Mouse (Mus musculus) liver, adult 2 months (tissue): ENCODE data around the gene Kcnk13. TPM values are rescaled to one million over a fixed set of nuclear protein-coding genes. Genes with fewer than 3 reads are reported as not detected.

Experiments used
- DNase-seq: peaks from one replicate; pipeline ENCODE4 v3.0.0-alpha.2; 2011; ENCODE audit warnings: low read depth, low spot score; ENCODE audit errors: extremely low read depth
- H3K27ac ChIP-seq: fragments of 200-500 bp; replicated peaks from 2 replicates; pipeline ENCODE4 v1.5.1; 2012; ENCODE audit warnings: low read depth, mild to moderate bottlenecking, control low read depth, inconsistent platforms, low read length; ENCODE audit not compliant: insufficient read depth
- H3K27me3 ChIP-seq: fragments of 200-500 bp; 2 replicates; pipeline ENCODE4 v1.6.1; 2012; ENCODE audit warnings: mild to moderate bottlenecking, moderate library complexity, low read length, inconsistent platforms; ENCODE audit not compliant: control insufficient read depth, insufficient read depth
- H3K36me3 ChIP-seq: fragments of 200-500 bp; 2 replicates; pipeline ENCODE4 v1.6.1; 2012; ENCODE audit warnings: low read length, inconsistent platforms; ENCODE audit not compliant: control insufficient read depth, insufficient read depth
- H3K4me1 ChIP-seq: fragments of 200-500 bp; 2 replicates; pipeline ENCODE4 v1.6.1; 2011; ENCODE audit warnings: low read length; ENCODE audit not compliant: control insufficient read depth, insufficient read depth
- H3K4me3 ChIP-seq: fragments of 200-500 bp; 2 replicates; pipeline ENCODE4 v1.5.1; 2011; ENCODE audit warnings: low read depth, mild to moderate bottlenecking, control low read depth, low read length, moderate library complexity; ENCODE audit not compliant: insufficient read depth
- H3K79me2 ChIP-seq: fragments of 200-500 bp; 2 replicates; pipeline ENCODE4 v1.6.1; 2012; ENCODE audit warnings: inconsistent platforms, mild to moderate bottlenecking, low read length, moderate library complexity; ENCODE audit not compliant: control insufficient read depth, insufficient read depth
- H3K9ac ChIP-seq: fragments of 200-500 bp; 2 replicates; pipeline ENCODE4 v1.6.1; 2012; ENCODE audit warnings: low read depth, mild to moderate bottlenecking, control low read depth, inconsistent platforms, low read length
- CTCF ChIP-seq: fragments of 200-500 bp; IDR thresholded peaks from 2 replicates; pipeline ENCODE4 v1.5.1; 2011; ENCODE audit warnings: low read depth, low read length, control low read depth
- POLR2A ChIP-seq: fragments of 200-500 bp; IDR thresholded peaks from 2 replicates; pipeline ENCODE4 v1.6.1; 2011; ENCODE audit warnings: low read length, control low read depth; ENCODE audit not compliant: insufficient read depth; ENCODE audit errors: extremely low read depth
- WGBS: fragments of 180-500 bp; shearing (Covaris S2); methylation state at CpG from one replicate; pipeline ENCODE4 v1.1.7; 2018; 5-methylcytosine and 5-hydroxymethylcytosine counted together
- polyA plus RNA-seq: library from polyadenylated mRNA; depleted of rRNA; stranded (reverse); fragments of >200 nt; gene quantifications from 2 replicates; pipeline ENCODE4 v1.2.3, GENCODE M21; 2012; rRNA removed
- total RNA-seq: library from RNA; depleted of rRNA; stranded (reverse); fragments of >200 nt; gene quantifications from 2 replicates; pipeline ENCODE4 v1.2.3, GENCODE M21; 2014; rRNA removed

Gene Kcnk13
- total RNA-seq (0.34 and 0.65 TPM in 2 replicates), polyA plus RNA-seq (0.22 and 0.23 TPM in 2 replicates)

GRCm38 (mm10) chr12:99964301-99965202 is at the start of gene Kcnk13:
Kcnk13 (plus strand) TSS chr12:99964499.
- H3K36me3 ChIP-seq, result no peaks in the 10 kb centered on the region
- no peaks in the 10 kb centered on the region for H3K79me2 ChIP-seq
- peaks cover 17% of the 10 kb centered on the region for H3K27me3 ChIP-seq
- H3K4me3 ChIP-seq, result peak within 1 kb of the TSS; percentile 28
- peaks cover 3% of the 10 kb centered on the region; the same call in 1 of the 2 replicates for H3K4me1 ChIP-seq
- peak; percentile 38 for DNase-seq
- TF ChIP-seq CTCF (peak; percentile 96), POLR2A (no peak)
- WGBS, result 2% methylated on average over 39 of the region's 39 CpGs
- peak within 1 kb of the TSS; percentile 7; the same call in 1 of the 2 replicates for H3K27ac ChIP-seq
- H3K9ac ChIP-seq, result no peak within 1 kb of the TSS

- no peaks in the 10 kb centered on the region for H3K27me3 ChIP-seq
- no peaks in the 10 kb centered on the region for H3K79me2 ChIP-seq
- WGBS, result 95% methylated on average over 15 of the region's 15 CpGs
- TF ChIP-seq CTCF, result no peak
- H3K4me1 ChIP-seq, result no peaks in the 10 kb centered on the region
- no peak for DNase-seq
- H3K36me3 ChIP-seq, result peaks cover 1% of the 10 kb centered on the region; the same call in 1 of the 2 replicates
- H3K27ac ChIP-seq, result no peak overlapping the region
- no peak overlapping the region for H3K4me3 ChIP-seq
- H3K9ac ChIP-seq, result no peak overlapping the region
These were observed 46.4 kb upstream of the Kcnk13 start for GRCm38 (mm10) chr12:99917800-99918427.

- no peak overlapping the region for H3K4me3 ChIP-seq
- H3K27ac ChIP-seq, result no peak overlapping the region
- H3K27me3 ChIP-seq, result no peaks in the 10 kb centered on the region
- H3K4me1 ChIP-seq, result no peaks in the 10 kb centered on the region
- peaks cover 1% of the 10 kb centered on the region; the same call in 1 of the 2 replicates for H3K36me3 ChIP-seq
- H3K9ac ChIP-seq, result no peak overlapping the region
- H3K79me2 ChIP-seq, result no peaks in the 10 kb centered on the region
- TF ChIP-seq CTCF (no peak), POLR2A (no peak)
- no peak for DNase-seq
- WGBS, result 75% methylated on average over 3 of the region's 3 CpGs
These were observed 44.7 kb upstream of the Kcnk13 start for GRCm38 (mm10) chr12:99919636-99920035.

- Histone ChIP-seq H3K36me3 (no peaks in the 10 kb centered on the region), H3K79me2 (no peaks in the 10 kb centered on the region), H3K27ac (no peak overlapping the region), H3K9ac (no peak overlapping the region), H3K4me3 (no peak overlapping the region), H3K4me1 (no peaks in the 10 kb centered on the region), H3K27me3 (no peaks in the 10 kb centered on the region)
- 0 out of 2 replicates have a peak, but pooled peaks have one; percentile 7 for TF ChIP-seq CTCF
- TF ChIP-seq POLR2A, result no peak
- DNase-seq, result peak; percentile 21
- WGBS, result 85% methylated on average over 3 of the region's 3 CpGs
These were observed 43.3 kb upstream of the Kcnk13 start for GRCm38 (mm10) chr12:99921045-99921444.

- no peak for DNase-seq
- Histone ChIP-seq H3K9ac (no peak overlapping the region), H3K36me3 (no peaks in the 10 kb centered on the region), H3K79me2 (no peaks in the 10 kb centered on the region), H3K27ac (no peak overlapping the region), H3K4me3 (no peak overlapping the region), H3K4me1 (no peaks in the 10 kb centered on the region), H3K27me3 (no peaks in the 10 kb centered on the region)
- WGBS, result 87% methylated on average over 5 of the region's 5 CpGs
- TF ChIP-seq POLR2A, result no peak
- no peak for TF ChIP-seq CTCF
These were observed 41.1 kb upstream of the Kcnk13 start for GRCm38 (mm10) chr12:99923131-99923606.
